Mouse (Mus musculus) retina, adult 2 months (tissue): ENCODE measurements at regions not wholly inside any gene's neighbourhood (a gene's known extent, or its start where the extent isn't known, plus 50 kb on each side); places are given as distances from the start of the nearest gene placed in this dataset.

Experiments
- DNase-seq: peaks from one replicate; pipeline ENCODE4 v3.0.0-alpha.2; 2012; ENCODE audit warnings: low read depth, low spot score

- DNase-seq: no peak
Observed at GRCm38 (mm10) chr4:124178401-124179018, 260.7 kb upstream of the 4930535I16Rik start.

GRCm38 (mm10) chr4:124175531-124175930, 257.7 kb upstream of the 4930535I16Rik start:
- no peak for DNase-seq

GRCm38 (mm10) chr4:124154627-124155026, 236.8 kb upstream of the 4930535I16Rik start:
- DNase-seq: no peak

GRCm38 (mm10) chr4:124149771-124150451, 232.1 kb upstream of the 4930535I16Rik start:
- no peak for DNase-seq

GRCm38 (mm10) chr4:124149037-124149436, 231.2 kb upstream of the 4930535I16Rik start:
- no peak for DNase-seq

- DNase-seq: no peak
Observed at GRCm38 (mm10) chr4:124147276-124147675, 229.5 kb upstream of the 4930535I16Rik start.

GRCm38 (mm10) chr4:124146135-124146534, 228.3 kb upstream of the 4930535I16Rik start:
- no peak for DNase-seq

GRCm38 (mm10) chr4:124143630-124144029, 225.8 kb upstream of the 4930535I16Rik start:
- no peak for DNase-seq

GRCm38 (mm10) chr4:124143226-124143625, 225.4 kb upstream of the 4930535I16Rik start:
- no peak for DNase-seq

GRCm38 (mm10) chr4:124142083-124142482, 224.3 kb upstream of the 4930535I16Rik start:
- DNase-seq: peak; percentile 66

GRCm38 (mm10) chr4:124135165-124135470, 217.3 kb upstream of the 4930535I16Rik start:
- DNase-seq: no peak

GRCm38 (mm10) chr4:124134341-124135164, 216.7 kb upstream of the 4930535I16Rik start:
- no peak for DNase-seq

- no peak for DNase-seq
Observed at GRCm38 (mm10) chr4:124130946-124131345, 213.1 kb upstream of the 4930535I16Rik start.

- no peak for DNase-seq
Observed at GRCm38 (mm10) chr4:124126258-124126657, 208.4 kb upstream of the 4930535I16Rik start.

- DNase-seq: no peak
Observed at GRCm38 (mm10) chr4:124120334-124120733, 202.5 kb upstream of the 4930535I16Rik start.

GRCm38 (mm10) chr4:124113856-124114345, 196.1 kb upstream of the 4930535I16Rik start:
- no peak for DNase-seq

- no peak for DNase-seq
Observed at GRCm38 (mm10) chr4:124110705-124111104, 192.9 kb upstream of the 4930535I16Rik start.

GRCm38 (mm10) chr4:124109371-124109770, 191.5 kb upstream of the 4930535I16Rik start:
- no peak for DNase-seq

GRCm38 (mm10) chr4:124102684-124103083, 184.9 kb upstream of the 4930535I16Rik start:
- DNase-seq: no peak

- DNase-seq: no peak
Observed at GRCm38 (mm10) chr4:124086801-124087200, 169.0 kb upstream of the 4930535I16Rik start.

- no peak for DNase-seq
Observed at GRCm38 (mm10) chr4:124086254-124086653, 168.4 kb upstream of the 4930535I16Rik start.

- DNase-seq: no peak
Observed at GRCm38 (mm10) chr4:124079603-124080002, 161.8 kb upstream of the 4930535I16Rik start.
